Mouse (Mus musculus) C2C12 (cell line): Measurements from ENCODE around the gene Aars.

Experiments used
- CEBPB ChIP-seq: IDR thresholded peaks from one replicate; pipeline ENCODE4 v1.6.1; 2011; ENCODE audit warnings: low read depth, mild to moderate bottlenecking, control low read depth, moderate library complexity
- CTCF ChIP-seq: IDR thresholded peaks from one replicate; pipeline ENCODE4 v1.5.1; 2011; ENCODE audit not compliant: control insufficient read depth, insufficient read depth, insufficient read length
- FOSL1 ChIP-seq: IDR thresholded peaks from one replicate; pipeline ENCODE4 v1.8.0; 2011; ENCODE audit warnings: mild to moderate bottlenecking, low read length; ENCODE audit not compliant: poor library complexity, insufficient read depth, severe bottlenecking
- MAX ChIP-seq: IDR thresholded peaks from one replicate; pipeline ENCODE4 v1.6.1; 2011; ENCODE audit warnings: mild to moderate bottlenecking, control low read depth
- MYOD1 ChIP-seq: IDR thresholded peaks from one replicate; pipeline ENCODE4 v1.6.1; 2011; ENCODE audit warnings: low read depth; ENCODE audit not compliant: control insufficient read depth, insufficient read length
- MYOG ChIP-seq: IDR thresholded peaks from one replicate; pipeline ENCODE4 v1.6.1; 2011; ENCODE audit not compliant: control insufficient read depth, insufficient read length; ENCODE audit errors: extremely low read depth
- USF1 ChIP-seq: IDR thresholded peaks from one replicate; pipeline ENCODE4 v1.6.1; 2011; ENCODE audit warnings: low read depth, mild to moderate bottlenecking, control low read depth, moderate library complexity

DNA sequence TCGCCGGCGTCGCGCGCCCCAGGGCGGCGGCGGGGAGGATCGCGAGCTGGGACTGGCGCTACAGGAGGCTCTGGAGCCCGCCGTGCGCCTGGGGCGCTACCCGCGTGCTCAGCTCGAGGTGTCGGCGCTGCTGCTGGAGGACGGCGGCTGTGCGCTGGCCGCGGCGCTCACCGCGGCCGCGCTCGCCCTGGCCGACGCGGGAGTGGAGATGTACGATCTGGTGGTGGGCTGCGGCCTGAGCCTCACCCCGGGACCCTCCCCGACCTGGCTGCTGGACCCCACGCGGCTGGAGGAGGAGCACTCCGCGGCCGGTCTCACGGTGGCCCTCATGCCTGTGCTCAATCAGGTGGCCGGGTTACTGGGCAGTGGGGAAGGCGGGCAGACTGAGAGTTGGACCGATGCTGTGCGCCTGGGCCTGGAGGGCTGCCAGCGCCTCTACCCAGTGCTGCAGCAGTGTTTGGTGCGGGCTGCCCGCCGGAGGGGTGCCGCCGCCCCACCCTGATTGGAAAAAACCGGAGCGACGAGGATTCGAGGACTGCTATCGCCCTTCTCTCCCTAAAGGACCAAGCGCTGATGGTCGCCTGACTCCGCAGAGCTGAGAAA lies 23.8 kb downstream of the Aars start:
- TF ChIP-seq MAX, result no peak
- no peak for TF ChIP-seq CTCF
- TF ChIP-seq MYOG, result no peak
- no peak for TF ChIP-seq USF1
- TF ChIP-seq CEBPB, result no peak
- no peak for TF ChIP-seq MYOD1
- TF ChIP-seq FOSL1, result no peak
